Mouse (Mus musculus) skeletal muscle tissue, adult 2 months (tissue): Measurements from ENCODE around the gene Adra1b.
A peak's percentile ranks its signal among the peaks of the same experiment; 100 is the strongest.

Source experiments
- DNase-seq: peaks from one replicate; pipeline ENCODE4 v3.0.0-alpha.2; 2012; ENCODE audit warnings: low read depth, low spot score

Adra1b gene

DNA sequence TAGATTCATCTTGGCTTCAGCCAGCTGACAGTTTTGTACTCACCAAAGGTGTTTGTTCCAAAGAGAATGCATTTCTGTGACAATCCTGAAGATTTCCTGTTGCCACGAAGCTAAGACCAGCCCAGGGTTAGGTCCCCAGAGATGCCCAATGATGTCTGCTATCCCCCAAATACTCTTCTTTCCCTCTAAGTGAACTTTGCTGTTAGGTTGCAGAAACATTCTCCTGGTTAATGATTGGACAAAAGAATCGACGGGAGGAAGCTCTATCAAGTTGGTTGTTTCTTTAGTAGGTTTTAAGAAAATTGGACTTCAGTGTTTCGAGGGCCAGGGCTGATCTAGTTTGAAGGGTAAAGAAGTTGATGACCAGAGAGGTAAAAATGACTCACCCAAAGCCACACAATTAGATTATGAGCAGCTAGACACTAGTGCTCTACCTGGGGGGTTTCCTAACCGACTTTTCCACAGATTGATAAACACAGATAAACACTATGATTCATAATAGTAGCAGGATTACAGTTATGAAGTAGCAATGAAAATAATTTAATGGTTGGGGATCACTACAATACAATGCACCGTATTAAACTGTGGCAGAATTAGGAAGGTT lies at the start of gene Adra1b:
Gene Adra1b, minus strand, starts transcription at position 160 of the 604 bp plus-strand sequence.
- no peak for DNase-seq

- DNase-seq = no peak
Measured at GRCm38 (mm10) chr11:43950274-43950673, 49.3 kb upstream of the Adra1b start.

GRCm38 (mm10) chr11:43943781-43944180 lies 42.8 kb upstream of the Adra1b start:
- no peak for DNase-seq

GRCm38 (mm10) chr11:43943167-43943566 lies 42.2 kb upstream of the Adra1b start:
- DNase-seq = no peak

- no peak for DNase-seq
Measured at GRCm38 (mm10) chr11:43940501-43941202, 39.6 kb upstream of the Adra1b start.

- DNase-seq = no peak
Measured at GRCm38 (mm10) chr11:43936023-43936422, 35.0 kb upstream of the Adra1b start.

DNA sequence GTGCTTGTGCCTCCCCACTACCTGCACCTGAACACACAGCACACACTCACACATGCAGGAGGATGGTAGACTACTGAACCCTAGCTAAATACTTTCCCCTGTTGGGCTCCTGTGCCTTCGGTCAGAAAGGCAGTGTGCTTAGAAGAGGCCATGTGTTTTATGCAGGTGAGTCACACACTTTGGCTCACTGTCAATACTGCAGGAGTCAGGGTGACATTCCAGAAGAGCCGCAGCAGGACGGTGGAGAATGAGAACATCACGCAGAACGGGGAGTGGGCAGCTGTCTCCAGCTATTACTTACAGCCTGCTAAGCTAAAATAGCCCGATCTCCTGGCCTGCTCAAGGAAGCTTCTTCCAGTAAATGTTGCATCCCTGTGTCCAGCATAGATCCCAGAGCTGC lies 32.5 kb upstream of the Adra1b start:
- no peak for DNase-seq

DNA sequence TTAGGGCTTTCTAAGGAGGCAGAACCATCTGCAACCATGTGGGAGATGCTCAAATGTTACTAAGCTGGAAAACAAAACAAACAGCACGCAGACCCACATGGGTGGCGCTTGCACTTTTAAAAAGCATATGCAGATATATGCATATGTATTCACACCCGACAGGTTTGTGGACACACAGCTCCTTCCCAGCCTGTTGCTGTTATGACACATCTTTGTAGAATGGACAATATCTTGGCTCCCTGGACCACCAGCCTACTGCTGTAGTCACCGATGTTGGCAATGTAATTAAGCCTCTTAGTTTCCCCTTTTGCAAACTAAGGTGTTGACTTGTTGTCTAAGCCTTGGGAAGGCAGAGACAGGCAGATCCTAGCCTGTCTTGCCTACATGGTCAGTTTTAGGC lies 32.0 kb upstream of the Adra1b start:
- no peak for DNase-seq

DNA sequence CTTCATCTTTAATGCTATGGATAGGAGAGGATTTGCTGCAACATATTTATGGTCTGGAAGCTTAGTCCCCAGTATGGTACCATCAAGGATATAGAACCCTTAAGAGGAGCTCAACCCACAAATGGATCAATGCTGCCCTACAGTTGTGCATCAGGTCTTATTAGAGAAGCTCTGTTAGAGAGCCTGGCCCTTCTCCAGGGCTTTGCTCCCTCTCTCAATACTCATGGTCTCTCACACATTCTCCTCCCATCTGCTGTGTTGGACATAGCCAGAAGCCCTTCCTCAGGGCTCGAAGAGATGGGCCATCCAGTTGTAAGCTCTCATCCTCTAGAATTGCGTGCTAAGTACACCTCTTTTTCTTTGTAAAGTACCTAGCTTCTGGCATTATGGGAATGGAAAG lies 29.2 kb upstream of the Adra1b start:
- no peak for DNase-seq

DNA sequence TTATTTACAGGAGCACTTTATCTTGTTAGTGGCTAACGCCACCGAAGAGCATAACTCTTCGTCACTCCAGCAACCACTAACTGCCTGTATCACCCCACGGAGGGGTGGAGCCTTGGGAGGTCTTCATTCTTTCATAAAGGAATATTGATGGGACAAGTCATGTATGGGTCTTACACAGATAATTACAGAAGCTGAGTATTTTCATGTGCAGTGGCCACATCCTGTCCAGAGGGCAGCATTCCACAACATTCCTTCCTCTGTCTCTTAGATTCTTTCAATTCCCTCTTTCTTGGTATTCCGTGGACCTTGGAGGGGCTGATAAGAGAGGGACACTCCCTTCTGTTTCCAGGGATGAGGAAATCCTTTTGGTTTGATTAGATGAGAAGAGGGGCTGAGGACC lies 28.7 kb upstream of the Adra1b start:
- no peak for DNase-seq

DNA sequence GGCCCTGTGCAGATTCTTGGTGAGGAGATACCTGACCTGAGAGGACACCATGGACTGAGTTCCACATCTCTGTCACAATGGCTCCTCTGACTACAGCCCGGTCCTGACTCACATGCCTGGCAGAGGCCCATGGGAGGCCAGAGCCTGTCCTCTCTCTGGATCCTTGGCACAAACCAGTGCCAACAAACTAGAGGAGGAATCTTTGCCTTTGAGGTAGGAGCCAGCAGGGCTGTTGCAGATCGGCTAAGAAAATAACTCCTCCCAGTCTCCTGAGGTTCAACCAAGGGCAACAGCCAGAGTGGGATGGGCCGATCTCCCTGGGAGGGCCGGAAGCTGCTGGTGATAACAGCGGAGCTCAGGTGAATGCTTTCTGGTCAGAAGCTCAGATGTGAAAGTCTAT lies 28.2 kb upstream of the Adra1b start:
- peak; percentile 75 for DNase-seq

- DNase-seq = peak; percentile 68
Measured at GRCm38 (mm10) chr11:43927133-43927815, 26.3 kb upstream of the Adra1b start.

DNA sequence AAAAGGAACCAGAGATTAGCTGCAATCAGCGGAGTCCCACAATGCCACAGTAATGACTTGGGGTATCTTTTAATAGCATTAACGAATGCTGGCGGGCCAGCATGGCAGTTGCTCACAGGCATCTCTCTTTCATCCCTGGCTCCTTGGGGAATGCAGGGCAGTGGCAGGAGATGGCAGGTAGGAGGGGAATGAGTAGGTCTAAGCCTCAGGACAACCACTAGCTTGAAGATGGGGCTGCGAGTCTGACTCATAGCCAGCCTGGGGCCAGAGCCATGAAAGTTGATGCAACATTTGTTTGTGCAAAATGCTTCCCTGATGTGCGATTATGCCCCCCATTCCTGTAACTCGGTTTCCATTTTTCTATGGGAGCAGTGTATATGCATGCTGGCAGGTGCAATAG lies 25.2 kb upstream of the Adra1b start:
- no peak for DNase-seq

DNA sequence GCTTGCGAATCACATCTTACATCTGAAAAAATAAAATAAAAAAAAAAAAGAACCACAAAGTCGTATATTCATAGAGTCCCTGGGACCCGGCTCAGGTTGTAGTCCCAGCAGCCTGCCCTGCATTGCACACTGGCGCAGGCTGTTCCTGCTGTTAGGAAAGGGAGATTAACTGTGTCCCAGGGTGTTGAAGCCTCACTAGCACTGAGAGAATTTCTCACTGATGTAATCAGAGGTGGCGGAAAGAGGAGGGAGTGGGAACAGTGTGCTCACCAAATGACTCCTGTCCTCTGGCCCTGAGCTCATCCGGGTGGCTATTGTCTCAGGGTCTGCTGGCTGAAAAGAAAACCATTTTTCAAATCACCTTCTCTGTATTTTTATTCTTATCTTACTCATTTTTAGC lies 24.6 kb upstream of the Adra1b start:
- peak; percentile 43 for DNase-seq

DNA sequence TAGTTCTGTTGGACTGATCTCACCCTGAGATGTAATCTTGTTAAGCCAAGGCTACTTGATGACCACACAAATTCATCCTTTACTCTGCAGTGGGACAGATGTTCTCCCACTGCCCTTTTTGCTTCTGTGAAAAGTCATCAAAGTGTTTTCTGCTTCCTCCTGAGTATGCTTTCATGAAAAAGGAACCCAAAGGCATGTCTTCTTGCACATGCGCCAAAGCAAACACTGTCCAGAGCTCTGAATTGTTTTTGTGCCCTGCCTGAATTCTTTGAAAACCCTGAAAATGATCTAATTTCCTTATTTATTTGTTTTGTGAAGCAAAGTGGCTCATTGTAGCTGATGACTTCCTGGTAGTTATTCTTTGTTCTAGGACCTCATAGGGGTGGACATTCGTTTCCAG lies 20.7 kb upstream of the Adra1b start:
- DNase-seq = peak; percentile 18

DNA sequence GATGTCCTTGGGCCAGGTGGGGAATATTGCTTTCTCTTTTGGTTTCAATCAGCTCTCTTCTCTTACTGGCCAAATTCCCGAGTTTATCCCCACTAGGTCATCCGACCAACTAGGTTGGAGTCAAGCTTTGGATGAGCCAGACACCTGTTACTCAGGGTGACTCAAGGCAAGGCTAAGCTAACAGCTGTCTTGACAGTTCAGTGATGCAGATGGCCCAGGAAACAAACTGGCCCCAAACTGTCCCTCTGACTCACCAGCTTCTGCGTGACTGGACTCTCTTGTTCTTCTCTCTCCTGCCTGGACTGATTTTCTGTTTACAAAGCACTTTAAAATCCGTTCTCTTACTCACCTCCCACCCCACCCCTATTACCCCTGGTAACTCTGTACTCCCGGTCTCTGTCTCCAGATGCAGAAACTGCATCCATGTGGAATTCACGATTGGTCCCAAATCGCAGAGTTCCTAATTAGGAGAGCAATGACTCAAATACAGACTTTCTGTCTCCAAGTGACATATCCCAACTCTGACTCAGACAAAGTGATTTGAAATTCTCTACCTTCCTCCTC lies 18.6 kb upstream of the Adra1b start:
- DNase-seq = peak; percentile 55

GRCm38 (mm10) chr11:43914552-43915447 lies 13.8 kb upstream of the Adra1b start:
- DNase-seq = no peak

GRCm38 (mm10) chr11:43912136-43912888 lies 11.3 kb upstream of the Adra1b start:
- no peak for DNase-seq

GRCm38 (mm10) chr11:43911646-43912045 lies 10.6 kb upstream of the Adra1b start:
- DNase-seq = no peak

- no peak for DNase-seq
Measured at GRCm38 (mm10) chr11:43903351-43903750, 2.3 kb upstream of the Adra1b start.

GRCm38 (mm10) chr11:43899696-43900095 lies 1.3 kb downstream of the Adra1b start:
- DNase-seq = no peak
